Mouse (Mus musculus) CD4-positive helper T cell, adult 2 months (primary cell): ENCODE results near the gene Pfn4.
"Not testable (repeated sequence)": the region's sequence is repeated elsewhere in the genome, so short reads cannot be mapped to it uniquely, and the experiment has no call there.

Experiments
- DNase-seq: peaks from one replicate; pipeline ENCODE4 v3.0.0-alpha.2; 2012; ENCODE audit warnings: low read depth, missing footprints, low spot score

Gene Pfn4

GRCm38 (mm10) chr12:4768492-4769332, at the start of gene Pfn4, which contains the start of gene Fam228b:
Pfn4 (plus strand) TSS chr12:4769022.
Fam228b (minus strand) TSS chr12:4769267.
- peak; percentile 92 for DNase-seq

- DNase-seq, result no peak
Observed at GRCm38 (mm10) chr12:4719066-4719761, 49.6 kb upstream of the Pfn4 start.

GRCm38 (mm10) chr12:4719762-4720754, 48.8 kb upstream of the Pfn4 start:
- no peak for DNase-seq

GRCm38 (mm10) chr12:4729165-4729564, 39.7 kb upstream of the Pfn4 start:
- DNase-seq, result no peak

GRCm38 (mm10) chr12:4731629-4732028, 37.2 kb upstream of the Pfn4 start:
- DNase-seq, result no peak

GRCm38 (mm10) chr12:4732332-4732731, 36.5 kb upstream of the Pfn4 start:
- no peak for DNase-seq

GRCm38 (mm10) chr12:4738031-4738576, 30.7 kb upstream of the Pfn4 start, which contains the start of gene Fam228a:
Fam228a (minus strand) TSS chr12:4738430.
- DNase-seq, result no peak

GRCm38 (mm10) chr12:4740823-4741222, 28.0 kb upstream of the Pfn4 start:
- no peak for DNase-seq

GRCm38 (mm10) chr12:4742183-4742582, 26.6 kb upstream of the Pfn4 start:
- no peak for DNase-seq

- DNase-seq, result no peak
Observed at GRCm38 (mm10) chr12:4744486-4744885, 24.3 kb upstream of the Pfn4 start.

GRCm38 (mm10) chr12:4754451-4754850, 14.4 kb upstream of the Pfn4 start:
- not testable (repeated sequence) for DNase-seq

- DNase-seq, result no peak
Observed at GRCm38 (mm10) chr12:4757060-4757459, 11.8 kb upstream of the Pfn4 start.

- DNase-seq, result no peak
Observed at GRCm38 (mm10) chr12:4769333-4769723, 506 bp downstream of the Pfn4 start.

- no peak for DNase-seq
Observed at GRCm38 (mm10) chr12:4774895-4775587, 6.2 kb downstream of the Pfn4 start.

- DNase-seq, result no peak
Observed at GRCm38 (mm10) chr12:4775588-4775949, 6.7 kb downstream of the Pfn4 start.

- no peak for DNase-seq
Observed at GRCm38 (mm10) chr12:4777734-4778133, 8.9 kb downstream of the Pfn4 start.

GRCm38 (mm10) chr12:4780245-4780644, 11.4 kb downstream of the Pfn4 start:
- DNase-seq, result no peak

GRCm38 (mm10) chr12:4781270-4781669, 12.4 kb downstream of the Pfn4 start:
- DNase-seq, result no peak

- not testable (repeated sequence) for DNase-seq
Observed at GRCm38 (mm10) chr12:4781725-4782404, 13.0 kb downstream of the Pfn4 start.

GRCm38 (mm10) chr12:4783598-4783997, 14.8 kb downstream of the Pfn4 start:
- DNase-seq, result no peak
